Mouse (Mus musculus): Measurements from ENCODE around the gene Casp8.
"Not testable (repeated sequence)": the region's sequence is repeated elsewhere in the genome, so short reads cannot be mapped to it uniquely, and the experiment has no call there.

Gene Casp8

GRCm38 (mm10) chr1:58892386-58892785 lies 97.2 kb downstream of the Casp8 start:
- not testable (repeated sequence) for DNase-seq (ENCODE audit: extremely low read depth, low read depth, low spot score)

Data from fat pad, adult 2 months (tissue).